Mouse (Mus musculus): ENCODE measurements at regions not wholly inside any gene's neighbourhood (a gene's known extent, or its start where the extent isn't known, plus 50 kb on each side); places are given as distances from the start of the nearest gene placed in this dataset.

DNA sequence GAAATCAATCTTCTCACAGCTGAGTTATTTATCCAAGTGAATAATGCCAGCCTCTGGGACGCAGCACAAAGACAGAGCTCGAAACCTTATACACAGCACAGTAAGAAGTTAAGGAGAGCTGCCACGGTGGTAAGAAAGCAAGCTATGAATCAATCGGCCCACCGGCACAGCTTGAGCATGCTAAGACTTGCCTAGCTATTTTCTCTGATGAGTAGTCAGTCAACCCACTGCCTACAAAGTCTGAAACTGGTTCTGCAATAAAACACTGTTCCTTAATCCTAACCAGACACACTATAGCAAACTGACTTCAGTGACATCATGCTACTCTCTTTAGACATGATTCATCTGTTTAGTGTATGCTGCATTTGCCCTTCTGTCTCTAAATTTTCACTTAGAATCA, 268.7 kb downstream of the 1190002N15Rik start:
- ATAC-seq (ENCODE audit: low TSS enrichment) = peak; percentile 85

DNA sequence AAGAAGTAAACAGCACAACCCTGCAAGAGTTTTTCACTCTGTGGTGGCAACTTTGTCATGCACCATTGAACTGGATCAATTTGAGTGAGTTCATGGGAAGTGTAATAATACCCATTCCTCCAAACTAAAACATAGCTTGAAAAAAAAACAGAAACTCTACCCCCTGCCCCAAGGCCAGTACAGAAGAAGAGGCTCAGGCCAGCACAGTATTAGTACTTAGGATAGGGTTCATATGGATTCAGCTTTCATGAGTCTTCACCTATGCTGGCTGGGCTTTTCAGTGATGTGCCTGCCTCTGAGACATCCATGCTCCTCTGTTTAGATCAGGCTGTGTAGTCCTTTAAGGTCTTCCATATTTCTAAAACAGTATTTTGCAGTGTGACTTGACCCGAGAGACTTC, 270.6 kb downstream of the 1190002N15Rik start:
- no peak for ATAC-seq (ENCODE audit: low TSS enrichment)

DNA sequence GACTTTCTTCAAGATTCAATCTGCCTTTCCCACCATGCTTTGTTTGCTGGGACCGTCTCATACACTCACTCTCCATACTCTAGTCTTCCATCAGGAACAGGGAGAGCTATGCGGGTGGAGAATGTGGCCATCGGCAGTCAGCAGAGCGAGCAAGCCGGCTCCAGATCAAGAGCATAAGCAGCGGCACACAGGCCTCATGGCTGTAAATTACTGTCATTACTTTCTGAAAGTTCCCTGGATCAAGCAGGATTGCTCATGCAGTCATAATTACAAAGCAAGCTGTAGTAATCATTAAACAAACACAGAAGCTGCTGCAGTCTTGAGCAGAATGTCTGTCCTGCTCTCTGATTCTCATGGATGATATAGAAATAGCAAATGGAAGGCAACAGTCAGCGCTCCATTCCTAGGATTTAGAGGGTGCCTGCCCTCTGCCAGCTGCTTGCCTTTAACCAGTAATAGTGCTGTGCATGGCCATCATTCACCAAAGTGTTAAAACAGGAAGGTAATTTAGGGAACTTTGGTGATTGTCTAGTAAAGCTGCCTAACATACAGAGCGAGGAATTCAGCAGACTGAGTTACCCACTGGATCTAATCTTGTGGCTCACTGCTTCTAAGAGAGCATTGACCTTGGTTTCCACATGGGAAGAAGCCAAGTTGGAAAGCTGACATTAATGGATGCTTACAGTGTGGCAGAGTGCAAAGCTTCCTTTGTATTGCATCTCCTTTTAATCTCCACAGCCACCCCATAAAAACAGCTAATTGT, 298.2 kb downstream of the 1190002N15Rik start:
- no peak for ATAC-seq (ENCODE audit: low TSS enrichment)

DNA sequence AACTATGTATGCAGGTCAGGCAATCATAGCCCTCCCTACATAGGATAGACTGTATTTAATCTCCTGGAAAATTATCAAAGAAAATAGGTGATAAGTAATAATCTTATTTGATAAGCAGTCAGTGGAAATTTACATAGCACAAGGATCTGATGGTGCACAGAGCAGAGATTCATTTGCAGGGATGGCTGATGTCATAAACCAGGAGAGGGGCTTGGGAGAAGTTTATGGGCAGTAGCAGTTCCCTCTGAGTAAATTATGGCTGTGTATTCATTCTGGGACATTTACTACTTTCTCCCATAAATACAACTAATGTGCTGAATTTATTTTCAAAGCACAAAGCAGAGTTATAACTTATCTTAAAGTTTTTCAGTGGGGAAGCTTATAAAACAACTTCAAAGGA, 299.3 kb downstream of the 1190002N15Rik start:
- no peak for ATAC-seq (ENCODE audit: low TSS enrichment)

DNA sequence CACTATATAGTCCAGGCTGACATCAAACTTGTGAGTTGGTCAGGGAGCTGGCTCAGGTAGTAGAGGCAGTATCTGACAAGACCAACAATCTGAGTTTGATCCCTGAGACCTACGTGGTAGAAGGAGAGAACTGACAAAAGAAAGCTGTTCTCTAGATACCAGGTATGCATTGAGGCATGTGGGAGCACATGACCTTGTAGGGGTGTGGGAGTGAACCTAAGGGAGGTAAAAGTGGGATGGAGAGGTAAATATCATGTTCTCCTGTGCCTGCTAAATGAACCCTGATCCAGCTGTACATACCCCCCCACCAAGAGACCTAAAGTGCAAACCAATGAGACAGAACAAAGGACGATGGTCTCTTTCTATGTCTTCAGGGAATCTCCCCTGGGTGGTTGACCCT, 308.3 kb downstream of the 1190002N15Rik start:
- ATAC-seq (ENCODE audit: low TSS enrichment) = no peak

DNA sequence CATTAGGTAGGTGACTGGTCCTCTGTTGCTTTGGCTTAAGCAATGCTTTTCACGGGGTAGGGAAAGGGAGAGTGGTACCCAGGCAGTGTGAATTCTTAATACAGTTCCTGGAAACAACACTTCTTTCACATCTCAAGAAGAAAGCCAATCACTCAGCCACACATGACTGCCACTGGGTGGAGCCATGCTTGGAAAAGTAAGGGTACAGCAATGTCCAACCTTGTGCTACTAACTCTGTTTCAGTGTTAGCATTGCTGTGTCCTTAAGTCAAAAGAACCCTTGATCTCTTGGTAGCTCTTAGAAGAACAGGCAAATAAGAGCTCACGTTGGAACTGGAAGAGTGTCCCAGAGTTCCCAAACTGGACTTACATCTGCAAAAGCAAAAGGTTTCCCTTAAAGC, 318.8 kb downstream of the 1190002N15Rik start:
- no peak for ATAC-seq (ENCODE audit: low TSS enrichment)

DNA sequence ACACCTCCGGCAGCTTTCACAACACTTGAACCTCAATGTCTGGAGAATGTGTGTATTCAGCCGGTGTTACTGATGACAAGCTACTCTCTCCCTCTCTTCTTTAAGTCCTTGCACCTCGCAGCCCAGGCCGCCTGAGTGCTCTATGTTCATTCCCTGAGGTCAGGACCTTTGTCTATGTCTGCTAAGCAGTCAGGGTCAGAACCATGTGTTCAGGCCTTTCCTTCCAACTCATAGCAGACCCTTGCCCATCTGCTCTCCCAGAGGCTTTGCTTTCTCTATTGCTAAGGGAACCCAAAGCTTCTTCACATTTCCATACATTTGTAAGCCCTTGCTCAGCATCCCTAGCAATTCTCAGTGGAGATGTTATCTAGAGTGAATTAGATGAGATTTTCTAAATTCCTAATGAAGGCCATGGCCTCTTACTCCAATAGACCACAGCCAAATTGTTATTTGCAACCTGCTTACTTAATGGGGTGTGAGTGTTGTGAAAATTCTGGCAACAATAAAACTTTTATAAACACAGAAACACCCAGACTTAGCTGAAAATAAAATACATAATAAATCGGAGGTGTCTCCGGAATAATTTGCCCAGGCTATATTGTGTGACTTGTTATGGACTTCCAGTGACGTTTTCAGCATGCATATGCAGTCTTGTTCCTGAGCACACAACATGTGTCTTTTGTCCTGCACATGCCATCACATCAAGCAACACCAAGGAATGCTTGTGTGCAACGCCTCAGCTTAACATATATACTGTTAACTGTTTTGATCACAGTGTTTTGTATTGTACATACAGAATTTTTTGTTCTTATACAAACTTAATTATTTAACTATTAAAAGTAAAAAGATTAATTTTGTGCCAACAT, 321.2 kb downstream of the 1190002N15Rik start:
- no peak for ATAC-seq (ENCODE audit: low TSS enrichment)

DNA sequence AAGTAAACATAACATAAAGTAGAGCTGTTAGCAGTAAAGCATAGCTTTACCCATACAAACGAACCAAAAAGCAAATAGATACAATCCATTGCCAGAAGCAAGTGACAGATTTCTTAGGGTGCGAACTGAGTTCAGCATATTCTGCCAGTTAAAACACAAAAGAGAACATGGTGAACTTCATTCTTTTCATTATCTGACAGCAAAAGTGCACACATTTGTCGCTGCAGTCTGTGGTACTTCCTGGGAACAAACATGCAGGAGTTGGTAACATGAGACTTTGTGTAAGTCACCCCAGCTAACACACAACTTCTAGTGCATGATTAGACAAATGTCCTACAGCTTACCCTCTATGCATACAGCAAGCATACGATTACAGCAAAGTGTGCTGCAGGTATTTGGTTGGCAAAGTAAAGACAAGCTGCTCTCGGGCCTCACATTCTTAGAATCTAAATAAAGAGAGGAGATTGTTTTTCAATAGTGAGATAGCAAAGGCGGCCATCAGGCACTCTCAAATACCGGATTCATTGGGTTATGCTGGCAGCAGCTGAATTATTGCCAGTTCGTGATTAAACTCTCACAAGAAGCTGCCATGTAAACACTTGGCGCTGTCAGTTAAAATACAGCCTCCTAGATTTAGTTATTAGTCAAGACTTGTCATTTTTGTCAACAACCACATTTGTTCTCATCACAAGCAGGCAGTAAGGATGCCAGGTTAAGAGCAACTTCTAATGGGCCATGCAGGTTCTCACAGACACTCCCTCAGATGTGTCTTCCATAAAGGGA, 327.2 kb downstream of the 1190002N15Rik start:
- ATAC-seq (ENCODE audit: low TSS enrichment) = no peak

DNA sequence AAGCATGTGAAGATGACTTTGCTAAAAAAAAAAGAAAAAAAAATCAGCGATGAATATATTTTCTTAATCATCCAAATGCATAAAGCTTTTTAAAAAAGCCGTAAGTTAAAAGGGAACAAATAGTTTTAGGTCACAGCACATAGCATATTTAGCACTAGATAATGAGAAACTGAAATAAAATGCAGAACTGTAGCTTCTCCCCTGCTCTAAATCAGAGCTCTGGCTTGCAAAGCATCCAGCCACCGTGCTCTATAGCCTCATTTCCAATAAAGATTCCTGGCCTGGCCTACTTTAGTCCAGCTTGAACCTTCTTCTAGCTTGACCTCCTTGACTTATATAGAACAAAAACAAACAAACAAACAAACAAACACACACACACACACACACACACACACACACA, 328.9 kb downstream of the 1190002N15Rik start:
- ATAC-seq (ENCODE audit: low TSS enrichment) = peak; percentile 91

DNA sequence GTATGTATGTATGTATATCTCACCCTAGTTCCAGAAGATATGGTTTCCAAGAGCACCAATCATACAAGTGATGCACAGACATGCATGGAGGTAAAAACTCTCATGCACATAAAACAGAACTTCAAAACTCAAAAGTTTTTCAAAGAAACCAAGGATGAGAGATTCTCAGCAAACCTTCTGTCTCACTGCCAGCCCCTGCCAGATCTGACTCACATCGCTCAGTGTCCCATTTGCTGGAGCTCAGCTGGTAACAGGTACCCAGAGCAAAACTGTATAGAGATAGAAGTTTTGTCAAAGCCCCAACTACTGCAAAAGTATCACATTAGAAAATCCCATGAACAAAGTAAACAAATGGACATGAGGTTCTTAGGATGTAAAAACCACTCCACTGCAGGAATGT, 337.0 kb downstream of the 1190002N15Rik start:
- peak; percentile 48; the same call in 1 of the 2 replicates for ATAC-seq (ENCODE audit: low TSS enrichment)

DNA sequence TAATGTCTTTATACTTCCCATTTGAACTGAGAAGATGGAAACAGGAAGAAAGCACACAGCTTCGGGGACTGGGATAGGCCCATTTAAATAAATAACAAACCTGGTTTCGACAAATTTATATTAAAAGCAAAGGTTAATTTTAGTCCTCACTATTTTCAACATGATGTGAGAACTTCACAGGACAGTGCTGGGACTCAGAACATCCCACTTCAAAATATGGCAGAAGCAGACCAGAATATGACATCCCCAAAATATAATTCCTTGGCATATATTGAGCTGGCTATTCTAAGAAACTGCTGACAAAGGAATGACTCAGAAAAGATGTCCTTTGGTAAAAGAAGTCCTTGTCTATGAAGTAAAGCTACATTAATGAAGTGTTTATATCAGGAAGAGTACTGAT, 338.0 kb downstream of the 1190002N15Rik start:
- ATAC-seq (ENCODE audit: low TSS enrichment) = peak; percentile 74

DNA sequence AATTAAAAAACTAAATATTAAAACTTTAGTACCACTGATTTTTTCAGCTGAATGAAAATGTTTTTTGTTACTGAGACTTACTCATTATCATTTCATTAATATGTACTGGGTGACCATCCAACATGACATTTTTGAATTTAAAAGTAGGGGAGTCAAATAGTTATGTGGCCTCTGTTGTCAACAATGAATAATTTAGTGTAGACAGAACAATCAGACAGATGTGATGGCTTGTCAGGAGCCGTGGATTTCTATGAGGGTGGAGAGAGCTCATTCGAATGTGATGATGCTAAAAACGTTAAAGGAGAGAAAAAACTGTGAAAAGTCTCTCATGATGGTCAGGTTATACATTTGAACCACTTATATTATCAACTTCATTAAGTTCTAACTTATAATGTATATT, 346.8 kb downstream of the 1190002N15Rik start:
- ATAC-seq (ENCODE audit: low TSS enrichment) = no peak

DNA sequence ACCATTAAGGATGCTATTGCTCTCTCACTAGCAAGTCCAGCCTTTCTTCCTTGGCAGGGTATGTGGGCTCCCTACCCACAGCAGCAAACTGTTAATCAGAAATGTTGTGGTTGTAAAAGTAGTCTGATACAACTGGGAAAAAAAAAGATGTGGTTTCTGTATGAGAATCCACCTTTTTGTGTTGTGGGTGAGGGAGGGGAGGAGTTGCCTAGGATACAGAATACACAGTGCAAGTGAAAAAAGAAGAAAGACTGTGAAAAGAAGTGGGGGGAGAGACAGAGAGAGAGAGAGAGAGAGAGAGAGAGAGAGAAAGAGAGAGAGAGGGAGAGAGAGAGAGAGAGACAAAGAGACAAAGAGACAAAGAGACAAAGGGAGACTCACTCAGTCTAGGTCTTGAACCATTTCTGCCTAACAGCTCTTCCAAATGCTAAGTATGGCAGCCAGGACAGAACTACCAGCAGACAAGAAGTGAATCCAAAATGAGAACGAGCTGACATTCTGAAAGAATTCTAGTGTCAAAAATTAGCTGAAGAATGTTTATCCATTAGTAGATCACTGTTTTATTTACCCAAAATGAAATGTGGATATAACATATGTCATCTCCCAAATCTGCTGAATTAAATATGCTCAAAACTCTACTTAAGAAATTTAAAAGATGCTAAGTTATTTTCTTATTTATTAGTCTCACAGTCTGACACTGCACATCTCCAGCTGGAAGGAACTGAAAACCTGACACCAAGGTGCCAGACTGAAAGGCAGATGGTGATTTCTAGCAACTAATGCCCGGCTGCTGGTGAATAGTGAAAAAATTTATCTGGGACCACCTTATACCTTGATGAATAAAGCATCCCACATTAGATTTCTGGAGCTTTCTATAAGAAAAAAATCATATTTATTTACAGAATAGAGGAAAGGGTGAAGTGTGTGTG, 347.7 kb downstream of the 1190002N15Rik start:
- no peak for ATAC-seq (ENCODE audit: low TSS enrichment)

DNA sequence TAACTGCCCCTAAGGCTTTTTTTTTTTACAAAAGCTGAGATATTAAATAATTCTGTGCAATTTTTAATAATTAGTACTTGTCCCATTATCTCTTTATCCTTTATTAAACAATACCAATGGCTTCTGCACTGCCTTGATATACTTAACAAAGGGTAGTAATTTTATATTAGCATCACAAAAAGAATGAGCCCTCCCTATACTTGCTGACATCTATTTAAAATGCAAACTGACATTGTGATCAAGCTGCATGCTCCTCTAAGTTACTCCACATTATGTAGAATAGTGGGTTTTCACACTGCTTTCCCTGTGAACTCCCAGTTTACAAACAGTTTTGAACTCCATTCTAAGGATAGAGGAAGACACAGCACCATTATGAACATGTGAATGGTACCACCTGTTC, 349.8 kb downstream of the 1190002N15Rik start:
- ATAC-seq (ENCODE audit: low TSS enrichment) = no peak

DNA sequence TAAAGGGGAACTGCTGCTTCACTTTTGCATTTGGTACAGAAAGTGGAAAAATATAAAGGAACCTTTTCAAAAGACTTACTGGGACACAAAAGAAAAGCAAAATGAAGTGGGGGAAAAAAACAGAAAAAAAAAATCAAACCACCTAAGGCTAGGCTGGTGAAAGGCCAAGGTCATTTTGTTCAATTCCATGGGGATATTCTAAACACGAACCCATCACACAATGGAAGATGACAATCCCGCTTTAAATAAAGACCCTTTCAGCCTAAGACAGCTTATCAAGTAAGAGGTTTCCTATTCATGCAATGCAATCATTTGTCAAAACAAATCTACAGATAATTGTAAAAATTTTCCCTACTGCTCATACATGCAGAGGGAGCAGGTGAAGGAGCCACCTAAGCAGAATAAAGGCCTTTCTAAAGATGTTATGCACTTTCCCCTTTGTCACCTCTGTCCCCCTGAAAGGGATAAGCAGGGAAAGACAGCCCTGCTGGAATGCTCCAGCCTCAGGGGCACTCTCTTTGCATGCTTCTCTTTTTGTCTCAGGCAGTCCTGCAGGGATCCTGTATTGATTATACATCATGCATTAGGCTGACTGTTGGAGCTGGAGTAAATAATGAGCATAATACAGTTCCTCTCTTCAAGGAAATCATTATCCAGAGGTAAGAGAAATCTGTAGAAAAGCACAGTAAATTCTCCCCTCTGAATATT, 367.8 kb downstream of the 1190002N15Rik start:
- no peak for ATAC-seq (ENCODE audit: low TSS enrichment)

DNA sequence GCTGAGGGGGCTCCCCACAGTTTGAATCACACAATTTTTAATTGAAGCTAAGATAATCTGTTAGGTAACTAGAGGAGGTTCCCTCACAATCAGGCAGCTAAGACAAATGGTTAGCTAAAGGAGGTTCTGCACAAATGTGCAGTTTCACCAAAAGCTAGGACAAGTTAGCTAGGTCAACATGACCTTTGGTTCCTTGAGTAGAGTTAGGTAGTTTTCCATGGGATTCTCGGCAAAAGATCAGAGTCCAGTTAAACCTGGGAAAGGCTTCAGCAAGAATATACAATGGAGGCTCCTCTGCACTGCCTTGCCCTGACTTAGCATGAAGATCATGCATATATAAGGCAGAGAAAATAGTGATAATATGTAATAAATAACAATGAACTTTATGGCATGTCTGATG, 374.2 kb downstream of the 1190002N15Rik start:
- no peak for ATAC-seq (ENCODE audit: low TSS enrichment)

DNA sequence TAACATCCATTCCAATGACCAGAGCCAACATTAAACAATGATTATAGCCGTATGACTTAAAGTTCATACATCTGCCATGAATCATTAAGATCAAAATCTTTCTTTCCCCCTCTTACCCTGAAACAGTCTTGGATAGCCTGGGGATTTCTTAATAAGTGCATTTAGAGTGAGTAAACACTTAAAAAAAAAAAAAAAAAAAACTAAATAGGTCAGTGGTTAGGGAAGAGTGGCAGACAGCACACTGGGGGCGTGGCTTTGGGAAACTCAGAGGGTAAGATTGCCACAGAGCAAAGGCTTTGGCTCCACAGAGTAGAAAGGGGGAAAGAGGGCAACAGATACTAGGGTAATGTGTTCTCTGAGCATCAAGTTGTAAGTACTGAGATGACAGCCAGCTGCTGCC, 382.3 kb downstream of the 1190002N15Rik start:
- ATAC-seq (ENCODE audit: low TSS enrichment) = no peak

DNA sequence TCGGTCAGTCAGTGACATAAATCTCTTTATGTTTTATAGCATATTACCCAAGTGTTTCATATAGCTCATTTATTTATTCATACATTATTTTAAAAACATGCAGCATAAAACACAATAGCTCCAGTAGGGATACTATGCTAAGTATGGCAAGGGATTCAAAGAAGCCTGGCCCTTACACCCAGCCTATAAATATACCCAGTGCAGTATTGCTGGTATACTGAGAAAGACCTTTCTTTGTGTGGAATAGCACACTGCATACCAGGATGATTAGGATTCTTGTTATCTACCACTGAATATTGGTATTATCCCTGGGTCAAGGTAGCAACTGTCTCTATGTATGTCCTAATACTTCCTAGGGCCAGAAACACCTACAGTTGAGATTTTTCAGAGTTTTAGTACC, 389.4 kb downstream of the 1190002N15Rik start:
- no peak for ATAC-seq (ENCODE audit: low TSS enrichment)

DNA sequence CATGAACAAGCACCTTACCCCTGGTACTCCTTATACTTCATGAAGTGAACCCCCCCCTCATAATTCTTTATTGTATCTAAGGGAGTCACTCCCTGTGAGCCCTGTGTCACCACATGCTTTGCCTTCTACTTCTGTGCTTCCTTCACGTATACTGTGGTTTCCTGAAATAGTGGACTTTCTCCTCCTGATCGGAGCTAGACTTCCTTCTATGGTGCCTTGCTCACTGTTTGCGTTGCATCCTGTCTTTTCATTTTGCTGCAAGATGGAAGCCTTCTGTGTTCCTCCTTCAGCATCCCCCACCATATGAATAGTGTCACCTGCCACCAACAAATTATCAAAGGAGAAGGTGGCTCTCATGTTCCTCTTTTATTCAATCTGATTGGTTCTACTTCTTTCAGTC, 391.1 kb downstream of the 1190002N15Rik start:
- ATAC-seq (ENCODE audit: low TSS enrichment) = no peak

DNA sequence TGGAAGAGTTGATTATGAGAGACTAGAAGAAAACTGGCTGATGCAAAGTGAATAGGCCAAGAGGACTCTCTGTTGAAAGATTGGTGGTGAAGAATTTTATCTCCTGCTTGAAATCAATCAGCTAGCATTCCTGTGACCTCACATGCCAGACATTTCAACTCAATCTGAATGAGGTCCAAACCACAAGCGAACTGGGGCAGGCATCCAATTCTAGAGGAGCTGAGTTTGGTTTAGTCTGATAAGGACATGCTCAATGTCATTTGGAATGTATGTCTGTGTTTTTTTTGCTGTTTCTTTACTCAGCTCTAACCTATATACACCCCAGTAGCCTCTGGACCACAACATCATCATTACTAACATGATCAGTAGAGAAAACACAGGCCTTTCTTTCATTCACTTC, 401.4 kb downstream of the 1190002N15Rik start:
- ATAC-seq (ENCODE audit: low TSS enrichment) = no peak

DNA sequence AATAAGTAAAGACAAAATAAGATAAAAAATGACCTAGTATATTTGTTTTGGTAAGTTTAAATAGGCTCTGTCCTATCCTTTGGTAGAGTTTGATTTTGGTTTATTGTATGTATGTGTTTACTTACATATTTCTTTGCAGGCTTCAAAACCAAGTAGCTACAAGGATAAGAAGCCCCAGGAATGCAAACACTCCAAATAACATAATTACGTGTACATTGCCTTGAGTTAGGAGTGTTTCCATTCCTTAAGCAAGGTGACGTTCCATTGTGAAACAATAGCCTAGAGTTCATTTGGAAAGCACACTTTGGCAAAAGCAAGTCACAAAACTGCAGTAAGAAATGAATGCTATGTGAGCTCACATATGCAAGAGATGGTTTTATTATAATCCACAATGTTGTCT, 404.2 kb downstream of the 1190002N15Rik start:
- no peak for ATAC-seq (ENCODE audit: low TSS enrichment)

Data from frontal cortex, adult (tissue).